Mouse (Mus musculus) bone marrow, adult 2 months (tissue): ENCODE results near the gene Ssb.

Experiments
- CTCF ChIP-seq: fragments of 200-500 bp; IDR thresholded peaks from 2 replicates; pipeline ENCODE4 v1.5.1; 2011; ENCODE audit warnings: low read length, control low read depth; ENCODE audit not compliant: control insufficient read depth, insufficient read depth
- POLR2A ChIP-seq: fragments of 200-500 bp; IDR thresholded peaks from 2 replicates; pipeline ENCODE4 v1.6.1; 2011; ENCODE audit warnings: low read depth, mild to moderate bottlenecking, control low read depth, low read length, borderline replicate concordance; ENCODE audit not compliant: control insufficient read depth

- no peak for TF ChIP-seq CTCF
- TF ChIP-seq POLR2A: no peak
These were observed 42.8 kb upstream of the Ssb start for GRCm38 (mm10) chr2:69818350-69819085.
